Mouse (Mus musculus) CH12.LX (cell line): ENCODE measurements around the gene Ccl26.

Experiments
- CTCF ChIP-seq, 2 experiments: IDR thresholded peaks in 1 of 2; conservative IDR thresholded peaks in 1 of 2; 2 replicates each; pipeline ENCODE4 v1.5.1; 2011 to 2012; ENCODE audit warnings: low read depth in 2 of 2, low read length in 2 of 2, improper control_type of control experiment in 1 of 2, inconsistent platforms in 1 of 2, mild to moderate bottlenecking in 1 of 2, moderate library complexity in 1 of 2
- EP300 ChIP-seq: IDR thresholded peaks from 2 replicates; pipeline ENCODE4 v1.6.1; 2011; ENCODE audit warnings: low read length, improper control_type of control experiment
- HCFC1 ChIP-seq: IDR thresholded peaks from 2 replicates; pipeline ENCODE4 v1.6.1; 2012; ENCODE audit warnings: low read depth, mild to moderate bottlenecking, inconsistent platforms, low read length, improper control_type of control experiment
- MXI1 ChIP-seq: IDR thresholded peaks from 2 replicates; pipeline ENCODE4 v1.6.1; 2011; ENCODE audit warnings: mild to moderate bottlenecking, low read depth, low read length, improper control_type of control experiment
- MYC ChIP-seq: IDR thresholded peaks from 2 replicates; pipeline ENCODE4 v1.6.1; 2011; ENCODE audit warnings: low read depth, mild to moderate bottlenecking, improper control_type of control experiment, low read length
- NRF1 ChIP-seq: IDR thresholded peaks from 2 replicates; pipeline ENCODE4 v1.6.1; 2014; ENCODE audit warnings: low read depth, mild to moderate bottlenecking, inconsistent platforms, low read length, improper control_type of control experiment, moderate library complexity
- POLR2A ChIP-seq: IDR thresholded peaks from 2 replicates; pipeline ENCODE4 v1.6.1; 2011; ENCODE audit warnings: low read depth, mild to moderate bottlenecking, improper control_type of control experiment, low read length
- POLR2AphosphoS2 ChIP-seq: IDR thresholded peaks from 2 replicates; pipeline ENCODE4 v1.6.1; 2011; ENCODE audit warnings: low read depth, low read length, improper control_type of control experiment
- ZC3H11A ChIP-seq: IDR thresholded peaks from 2 replicates; pipeline ENCODE4 v1.6.1; 2012; ENCODE audit warnings: low read depth, mild to moderate bottlenecking, inconsistent platforms, low read length, improper control_type of control experiment
- ZKSCAN1 ChIP-seq: IDR thresholded peaks from 2 replicates; pipeline ENCODE4 v1.6.1; 2012; ENCODE audit warnings: low read depth, inconsistent platforms, low read length, improper control_type of control experiment, borderline replicate concordance

- no peak for TF ChIP-seq CTCF (conservative IDR thresholded peaks at IDR 0.05 in 1 of 2, IDR thresholded peaks at IDR 0.05 in 1 of 2; ENCODE audit: low read depth in 2 of 2, low read length in 2 of 2)
- no peak for TF ChIP-seq ZKSCAN1
- TF ChIP-seq MXI1: no peak
- no peak for TF ChIP-seq EP300
- TF ChIP-seq POLR2A: no peak
- TF ChIP-seq NRF1: no peak
- no peak for TF ChIP-seq ZC3H11A
- TF ChIP-seq MYC: no peak
- no peak for TF ChIP-seq POLR2AphosphoS2
- TF ChIP-seq HCFC1: no peak
Observed at GRCm38 (mm10) chr5:135557051-135557450, 6.3 kb downstream of the Ccl26 start.
